Mouse (Mus musculus) limb, embryonic 15.5 days (tissue): ENCODE results near the gene R3hcc1l. TPM values are rescaled to one million over a fixed set of nuclear protein-coding genes. Genes with fewer than 3 reads are reported as not detected.

ENCODE experiments used
- ATAC-seq: fragments of 200-750 bp; cut with Nextera tagmentation; 2 replicates; pipeline ENCODE4 v1.8.0; 2017; ENCODE audit warnings: low read depth, moderate TSS enrichment; ENCODE audit not compliant: insufficient number of reproducible peaks, low FRiP score, low TSS enrichment
- H3K27ac ChIP-seq: fragments of 300-500 bp; sonication (generic); 2 replicates; pipeline ENCODE4 v1.5.1; 2015; ENCODE audit warnings: moderate library complexity, mild to moderate bottlenecking, inconsistent platforms
- H3K27me3 ChIP-seq: fragments of 300-500 bp; sonication (generic); 2 replicates; pipeline ENCODE4 v1.6.1; 2015; ENCODE audit warnings: inconsistent platforms
- H3K36me3 ChIP-seq: fragments of 300-500 bp; sonication (generic); 2 replicates; pipeline ENCODE4 v1.6.1; 2015; ENCODE audit warnings: inconsistent platforms
- H3K4me1 ChIP-seq: fragments of 300-500 bp; sonication (generic); 2 replicates; pipeline ENCODE4 v1.6.1; 2015; ENCODE audit warnings: inconsistent platforms
- H3K4me2 ChIP-seq: fragments of 300-500 bp; sonication (generic); 2 replicates; pipeline ENCODE4 v1.6.1; 2015; ENCODE audit warnings: mild to moderate bottlenecking, inconsistent platforms
- H3K4me3 ChIP-seq: fragments of 300-500 bp; sonication (generic); 2 replicates; pipeline ENCODE4 v1.5.1; 2015; ENCODE audit warnings: mild to moderate bottlenecking, inconsistent platforms
- H3K9ac ChIP-seq: fragments of 300-500 bp; sonication (generic); 2 replicates; pipeline ENCODE4 v1.6.1; 2015; ENCODE audit warnings: inconsistent platforms
- H3K9me3 ChIP-seq: fragments of 300-500 bp; sonication (generic); 2 replicates; pipeline ENCODE4 v1.6.1; 2016; ENCODE audit warnings: inconsistent platforms
- WGBS: fragments of 180-500 bp; shearing (Covaris S2); methylation state at CpG from one replicate; pipeline ENCODE4 v1.1.7; 2015; 5-methylcytosine and 5-hydroxymethylcytosine counted together
- polyA plus RNA-seq: library from polyadenylated mRNA; unstranded; fragments of >200 nt; fragmentation: Nextera tagmentation; extraction: Ambion mirVana; gene quantifications from 2 replicates; pipeline ENCODE4 v1.2.1, GENCODE M21; 2015

The R3hcc1l gene
- polyA plus RNA-seq, 1 experiment from 2014 or later = 18.9 TPM

GRCm38 (mm10) chr19:42638604-42639481 lies 120.3 kb downstream of the R3hcc1l start:
- Histone ChIP-seq H3K9ac (no peak overlapping the region), H3K9me3 (no peaks in the 10 kb centered on the region), H3K36me3 (no peaks in the 10 kb centered on the region), H3K27ac (no peak overlapping the region), H3K4me2 (no peak overlapping the region), H3K4me1 (peaks cover 10% of the 10 kb centered on the region; the same call in 1 of the 2 replicates), H3K27me3 (no peaks in the 10 kb centered on the region), H3K4me3 (no peak overlapping the region)
- ATAC-seq = no peak
- 26% methylated on average over 8 of the region's 8 CpGs for WGBS

GRCm38 (mm10) chr19:42639544-42639943 lies 121.0 kb downstream of the R3hcc1l start:
- 47% methylated on average over 8 of the region's 8 CpGs for WGBS
- no peak for ATAC-seq
- H3K27ac ChIP-seq = no peak overlapping the region

GRCm38 (mm10) chr19:42640211-42640610 lies 121.7 kb downstream of the R3hcc1l start:
- WGBS = 73% methylated on average over 9 of the region's 9 CpGs
- Histone ChIP-seq H3K36me3 (no peaks in the 10 kb centered on the region), H3K27ac (no peak overlapping the region), H3K9ac (no peak overlapping the region), H3K4me3 (no peak overlapping the region), H3K27me3 (no peaks in the 10 kb centered on the region), H3K9me3 (no peaks in the 10 kb centered on the region), H3K4me1 (peaks cover 10% of the 10 kb centered on the region; the same call in 1 of the 2 replicates), H3K4me2 (no peak overlapping the region)
- no peak for ATAC-seq

More at GRCm38 (mm10) chr19:42639544-42639943, 121.0 kb downstream of the R3hcc1l start:
- Histone ChIP-seq H3K27me3 (no peaks in the 10 kb centered on the region), H3K4me2 (no peak overlapping the region), H3K9me3 (no peaks in the 10 kb centered on the region), H3K9ac (no peak overlapping the region), H3K4me1 (peaks cover 10% of the 10 kb centered on the region; the same call in 1 of the 2 replicates), H3K36me3 (no peaks in the 10 kb centered on the region), H3K4me3 (no peak overlapping the region)

Other genes with a start within 250 kb of the R3hcc1l start
- 3.5 and 4.2 TPM in 2 replicates for gene Crtac1, start 87.0 kb upstream of the R3hcc1l start, polyA plus RNA-seq
- gene Loxl4, start 94.1 kb downstream of the R3hcc1l start, polyA plus RNA-seq = 3.6 and 3.9 TPM in 2 replicates
- 3.1 and 3.5 TPM in 2 replicates for gene Pyroxd2, start 234.0 kb downstream of the R3hcc1l start, polyA plus RNA-seq